Mouse (Mus musculus) midbrain, embryonic 13.5 days (tissue): ENCODE data around the gene D6Ertd527e. TPM values are rescaled to one million over a fixed set of nuclear protein-coding genes. Genes with fewer than 3 reads are reported as not detected.

ENCODE experiments used
- ATAC-seq: fragments of 200-750 bp; cut with Nextera tagmentation; 2 replicates; pipeline ENCODE4 v1.8.0; 2017; ENCODE audit warnings: mild to moderate bottlenecking, moderate TSS enrichment, moderate library complexity
- H3K27ac ChIP-seq: fragments of 300-500 bp; sonication (generic); 2 replicates; pipeline ENCODE4 v1.5.1; 2015; ENCODE audit warnings: inconsistent platforms, mild to moderate bottlenecking, moderate library complexity
- H3K27me3 ChIP-seq: fragments of 300-500 bp; sonication (generic); 2 replicates; pipeline ENCODE4 v1.6.1; 2015; ENCODE audit warnings: mild to moderate bottlenecking, inconsistent platforms
- H3K36me3 ChIP-seq: fragments of 300-500 bp; sonication (generic); 2 replicates; pipeline ENCODE4 v1.6.1; 2015; ENCODE audit warnings: mild to moderate bottlenecking, inconsistent platforms
- H3K4me1 ChIP-seq: fragments of 300-500 bp; sonication (generic); replicated peaks from 2 replicates; pipeline ENCODE4 v1.6.1; 2015; ENCODE audit warnings: inconsistent platforms
- H3K4me2 ChIP-seq: fragments of 300-500 bp; sonication (generic); replicated peaks from 2 replicates; pipeline ENCODE4 v1.6.1; 2015; ENCODE audit warnings: moderate library complexity, mild to moderate bottlenecking, inconsistent platforms
- H3K4me3 ChIP-seq: fragments of 300-500 bp; sonication (generic); replicated peaks from 2 replicates; pipeline ENCODE4 v1.5.1; 2015; ENCODE audit warnings: mild to moderate bottlenecking, inconsistent platforms
- H3K9ac ChIP-seq: fragments of 300-500 bp; sonication (generic); replicated peaks from 2 replicates; pipeline ENCODE4 v1.6.1; 2015; ENCODE audit warnings: mild to moderate bottlenecking, inconsistent platforms
- H3K9me3 ChIP-seq: fragments of 300-500 bp; sonication (generic); 2 replicates; pipeline ENCODE4 v1.6.1; 2016; ENCODE audit warnings: mild to moderate bottlenecking, inconsistent platforms
- WGBS: fragments of 180-500 bp; shearing (Covaris S2); methylation state at CpG from one replicate; pipeline ENCODE4 v1.1.7; 2015; 5-methylcytosine and 5-hydroxymethylcytosine counted together
- polyA plus RNA-seq: library from polyadenylated mRNA; unstranded; fragments of >200 nt; fragmentation: Nextera tagmentation; extraction: Ambion mirVana; gene quantifications from 2 replicates; pipeline ENCODE4 v1.2.1, GENCODE M21; 2015

Gene D6Ertd527e
- polyA plus RNA-seq, 1 experiment from 2014 or later, result 0.16 TPM

DNA sequence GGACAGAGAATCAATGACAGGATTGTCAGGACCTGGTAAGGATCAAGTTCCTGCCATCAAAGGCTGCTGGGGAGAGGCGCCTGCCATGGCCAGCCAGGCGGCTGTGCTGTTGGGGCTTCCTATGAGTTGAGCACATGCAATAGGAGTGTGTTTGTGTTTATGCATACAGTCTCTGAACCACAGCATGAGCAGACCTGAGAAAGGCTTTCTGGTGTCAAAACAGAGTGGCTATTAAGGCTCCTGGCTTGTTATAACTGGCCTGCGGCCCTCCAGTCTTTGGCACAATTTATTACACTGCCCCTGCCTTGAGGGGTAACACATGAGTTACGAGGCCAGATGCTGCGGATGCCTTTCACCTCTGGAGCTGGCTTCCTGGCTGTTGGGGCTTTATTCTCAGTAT is 55.6 kb downstream of the D6Ertd527e start:
- Histone ChIP-seq H3K9ac (no peak overlapping the region), H3K4me1 (peaks cover 6% of the 10 kb centered on the region), H3K9me3 (no peaks in the 10 kb centered on the region), H3K4me3 (no peak overlapping the region), H3K36me3 (no peaks in the 10 kb centered on the region), H3K27ac (no peak overlapping the region), H3K4me2 (no peak overlapping the region), H3K27me3 (no peaks in the 10 kb centered on the region)
- ATAC-seq, result no peak
- WGBS, result 94% methylated on average over 5 of the region's 5 CpGs

DNA sequence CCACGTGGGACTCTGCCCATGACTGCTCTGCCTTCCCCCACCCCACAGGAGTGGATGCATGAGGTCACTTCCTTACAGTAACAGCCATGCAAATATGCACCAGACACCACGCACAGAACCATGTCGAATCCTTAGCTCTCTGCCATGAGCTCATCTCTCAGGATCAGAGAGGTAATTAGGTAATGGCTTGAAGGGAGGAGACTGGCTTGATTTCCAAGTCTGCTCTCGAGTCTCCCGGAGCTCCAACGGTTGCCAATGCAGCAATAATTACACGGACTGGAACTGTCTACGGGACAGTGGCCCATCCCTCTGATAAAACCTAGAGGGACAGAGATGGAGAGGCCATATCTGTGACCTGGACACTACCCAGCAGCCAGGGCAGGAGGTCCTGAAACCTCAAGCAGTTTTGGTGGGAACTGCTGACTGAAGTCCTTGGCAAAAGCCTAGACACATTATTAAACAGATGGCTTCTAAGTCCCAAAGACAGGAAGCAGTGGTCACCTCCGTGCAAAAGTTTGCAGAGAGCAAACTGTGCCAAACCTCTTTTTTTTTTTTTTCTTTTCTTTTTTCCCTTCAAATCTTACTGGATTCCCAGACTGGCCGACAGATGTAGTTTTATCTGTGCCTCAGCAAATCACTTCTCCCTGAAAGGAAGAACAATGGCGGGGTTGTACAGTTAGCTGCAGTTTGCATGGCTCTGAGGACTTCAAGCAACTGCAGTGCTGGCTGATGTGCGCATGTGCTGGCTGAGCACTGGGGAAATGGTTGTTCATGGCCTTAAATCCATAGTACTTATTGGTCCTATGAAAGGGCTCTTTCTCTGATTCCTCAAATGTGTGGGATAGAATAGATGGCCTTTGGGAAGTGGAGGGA is 57.1 kb downstream of the D6Ertd527e start:
- H3K9me3 ChIP-seq, result no peaks in the 10 kb centered on the region
- 86% methylated on average over 12 of the region's 12 CpGs for WGBS
- ATAC-seq, result no peak
- no peak overlapping the region for H3K4me2 ChIP-seq
- no peak overlapping the region for H3K9ac ChIP-seq
- no peaks in the 10 kb centered on the region for H3K36me3 ChIP-seq
- H3K4me1 ChIP-seq, result peaks cover 18% of the 10 kb centered on the region
- no peak overlapping the region for H3K27ac ChIP-seq
- H3K4me3 ChIP-seq, result no peak overlapping the region
- H3K27me3 ChIP-seq, result no peaks in the 10 kb centered on the region

Other genes starting within 250 kb of the D6Ertd527e start
- 113 and 125 TPM in 2 replicates for gene Nfu1, start 95.5 kb upstream of the D6Ertd527e start, polyA plus RNA-seq
- 20.1 and 20.5 TPM in 2 replicates for gene Gfpt1, start 61.9 kb upstream of the D6Ertd527e start, polyA plus RNA-seq
- gene Antxr1, start 231.1 kb downstream of the D6Ertd527e start, polyA plus RNA-seq, result 2.9 and 3.0 TPM in 2 replicates
- gene Gkn1, start 246.2 kb downstream of the D6Ertd527e start, polyA plus RNA-seq, result not detected in 2 replicates